Mouse (Mus musculus) midbrain, embryonic 14.5 days (tissue): ENCODE measurements around the gene Gm48551. TPM values are rescaled to one million over a fixed set of nuclear protein-coding genes. Genes with fewer than 3 reads are reported as not detected.

Source experiments
- ATAC-seq: fragments of 200-750 bp; cut with Nextera tagmentation; 2 replicates; pipeline ENCODE4 v1.8.0; 2017; ENCODE audit warnings: moderate number of reproducible peaks, moderate library complexity; ENCODE audit not compliant: low FRiP score, low TSS enrichment
- DNase-seq: peaks from one replicate; pipeline ENCODE4 v3.0.0-alpha.2; 2015
- H3K27ac ChIP-seq: fragments of 300-500 bp; sonication (generic); replicated peaks from 2 replicates; pipeline ENCODE4 v1.5.1; 2014; ENCODE audit warnings: mild to moderate bottlenecking, low read depth, low read length, moderate library complexity
- H3K27me3 ChIP-seq: fragments of 300-500 bp; sonication (generic); 2 replicates; pipeline ENCODE4 v1.6.1; 2014; ENCODE audit warnings: low read length, control low read depth, mixed read lengths; ENCODE audit not compliant: control insufficient read depth, insufficient read depth
- H3K36me3 ChIP-seq: fragments of 300-500 bp; sonication (generic); 2 replicates; pipeline ENCODE4 v1.6.1; 2014; ENCODE audit warnings: low read length, control low read depth; ENCODE audit not compliant: control insufficient read depth, insufficient read depth
- H3K4me1 ChIP-seq: fragments of 300-500 bp; sonication (generic); 2 replicates; pipeline ENCODE4 v1.6.1; 2014; ENCODE audit warnings: mild to moderate bottlenecking, antibody characterized with exemption, low read length, control low read depth; ENCODE audit not compliant: control insufficient read depth, insufficient read depth
- H3K4me2 ChIP-seq: fragments of 300-500 bp; sonication (generic); 2 replicates; pipeline ENCODE4 v1.6.1; 2014; ENCODE audit warnings: mild to moderate bottlenecking, low read length, moderate library complexity
- H3K4me3 ChIP-seq: fragments of 300-500 bp; sonication (generic); replicated peaks from 2 replicates; pipeline ENCODE4 v1.5.1; 2014; ENCODE audit warnings: low read depth, low read length
- H3K9ac ChIP-seq: fragments of 300-500 bp; sonication (generic); replicated peaks from 2 replicates; pipeline ENCODE4 v1.6.1; 2014; ENCODE audit warnings: mild to moderate bottlenecking, low read length, moderate library complexity
- H3K9me3 ChIP-seq: fragments of 300-500 bp; sonication (generic); 2 replicates; pipeline ENCODE4 v1.6.1; 2016; ENCODE audit warnings: low read length, control low read depth, mixed read lengths; ENCODE audit not compliant: control insufficient read depth
- WGBS: fragments of 180-500 bp; shearing (Covaris S2); extraction: QIAGEN DNeasy Blood & Tissue Kit; methylation state at CpG from one replicate; pipeline ENCODE4 v1.1.7; 2014; 5-methylcytosine and 5-hydroxymethylcytosine counted together
- polyA plus RNA-seq: library from polyadenylated mRNA; unstranded; fragments of >200 nt; fragmentation: Nextera tagmentation; extraction: Ambion mirVana; gene quantifications from 2 replicates; pipeline ENCODE4 v1.2.1, GENCODE M21; 2014

Gm48551 gene
- polyA plus RNA-seq, 1 experiment from 2014 or later, result 4.5 TPM

- WGBS, result 1% methylated on average over 18 of the region's 33 CpGs
- Histone ChIP-seq H3K4me3 (peak overlapping the region; percentile 28), H3K27ac (no peak overlapping the region), H3K9me3 (no peaks in the 10 kb centered on the region), H3K4me1 (peaks cover 17% of the 10 kb centered on the region), H3K36me3 (no peaks in the 10 kb centered on the region), H3K27me3 (peaks cover 23% of the 10 kb centered on the region; the same call in 1 of the 2 replicates), H3K4me2 (peak overlapping the region; percentile 60), H3K9ac (peak overlapping the region; percentile 54; the same call in 1 of the 2 replicates)
- ATAC-seq (no peak), DNase-seq (peak; percentile 51)
Measured at GRCm38 (mm10) chr10:81426081-81426671, 41.9 kb downstream of the Gm48551 start.

- no peak for ATAC-seq
- 1% methylated on average over 33 of the region's 38 CpGs for WGBS
- Histone ChIP-seq H3K9ac (peak overlapping the region; percentile 14; the same call in 1 of the 2 replicates), H3K4me1 (peaks cover 17% of the 10 kb centered on the region), H3K4me2 (peak overlapping the region; percentile 60), H3K9me3 (no peaks in the 10 kb centered on the region), H3K27me3 (peaks cover 23% of the 10 kb centered on the region; the same call in 1 of the 2 replicates), H3K36me3 (no peaks in the 10 kb centered on the region), H3K4me3 (peak overlapping the region; percentile 28), H3K27ac (no peak overlapping the region)
- DNase-seq, result peak; percentile 44
Measured at GRCm38 (mm10) chr10:81426897-81427296, 42.6 kb downstream of the Gm48551 start.

- Histone ChIP-seq H3K4me3 (no peak overlapping the region), H3K27ac (no peak overlapping the region), H3K4me2 (peak overlapping the region; percentile 60), H3K27me3 (peaks cover 23% of the 10 kb centered on the region; the same call in 1 of the 2 replicates), H3K9me3 (no peaks in the 10 kb centered on the region), H3K9ac (no peak overlapping the region), H3K4me1 (peaks cover 17% of the 10 kb centered on the region), H3K36me3 (no peaks in the 10 kb centered on the region)
- ATAC-seq, result no peak
- 41% methylated on average over 3 of the region's 3 CpGs for WGBS
- DNase-seq, result no peak
Measured at GRCm38 (mm10) chr10:81427327-81427726, 43.1 kb downstream of the Gm48551 start.

- no peaks in the 10 kb centered on the region for H3K9me3 ChIP-seq
- ATAC-seq (no peak), DNase-seq (peak; percentile 0)
- H3K27ac ChIP-seq, result no peak overlapping the region
- H3K4me1 ChIP-seq, result peaks cover 17% of the 10 kb centered on the region
- 75% methylated on average over 8 of the region's 8 CpGs for WGBS
- peaks cover 23% of the 10 kb centered on the region; the same call in 1 of the 2 replicates for H3K27me3 ChIP-seq
- H3K9ac ChIP-seq, result no peak overlapping the region
- no peak overlapping the region for H3K4me2 ChIP-seq
- H3K4me3 ChIP-seq, result no peak overlapping the region
- H3K36me3 ChIP-seq, result no peaks in the 10 kb centered on the region
Measured at GRCm38 (mm10) chr10:81427804-81428506, 43.7 kb downstream of the Gm48551 start.

- Histone ChIP-seq H3K9me3 (no peaks in the 10 kb centered on the region), H3K4me3 (no peak overlapping the region), H3K9ac (no peak overlapping the region), H3K4me1 (peaks cover 20% of the 10 kb centered on the region), H3K27me3 (peaks cover 23% of the 10 kb centered on the region; the same call in 1 of the 2 replicates), H3K36me3 (no peaks in the 10 kb centered on the region), H3K4me2 (no peak overlapping the region), H3K27ac (no peak overlapping the region)
- ATAC-seq (no peak), DNase-seq (no peak)
- WGBS, result 91% methylated on average over 7 of the region's 7 CpGs
Measured at GRCm38 (mm10) chr10:81428507-81428870, 44.2 kb downstream of the Gm48551 start.

GRCm38 (mm10) chr10:81429092-81429491 is 44.8 kb downstream of the Gm48551 start:
- DNase-seq (no peak), ATAC-seq (no peak)
- WGBS, result 22% methylated on average over 2 of the region's 2 CpGs
- Histone ChIP-seq H3K36me3 (no peaks in the 10 kb centered on the region), H3K4me1 (peaks cover 20% of the 10 kb centered on the region), H3K9me3 (no peaks in the 10 kb centered on the region), H3K4me3 (0 out of 2 replicates have a peak overlapping the region, but pooled peaks have one; percentile 82), H3K4me2 (peak overlapping the region; percentile 90; the same call in 1 of the 2 replicates), H3K27ac (no peak overlapping the region), H3K9ac (peak overlapping the region; percentile 89; the same call in 1 of the 2 replicates), H3K27me3 (peaks cover 23% of the 10 kb centered on the region; the same call in 1 of the 2 replicates)

GRCm38 (mm10) chr10:81429605-81430061 is 45.4 kb downstream of the Gm48551 start:
- Histone ChIP-seq H3K4me3 (peak overlapping the region; percentile 82), H3K9ac (peak overlapping the region; percentile 89), H3K27ac (peak overlapping the region; percentile 94), H3K36me3 (no peaks in the 10 kb centered on the region), H3K27me3 (peaks cover 23% of the 10 kb centered on the region; the same call in 1 of the 2 replicates), H3K9me3 (no peaks in the 10 kb centered on the region), H3K4me2 (peak overlapping the region; percentile 90), H3K4me1 (peaks cover 20% of the 10 kb centered on the region)
- WGBS, result 1% methylated on average over 20 of the region's 20 CpGs
- ATAC-seq, result 0 out of 2 replicates have a peak, but pooled peaks have one; percentile 1
- peak; percentile 77 for DNase-seq

- WGBS, result under 1% methylated on average over 69 of the region's 89 CpGs
- Histone ChIP-seq H3K9ac (peak overlapping the region; percentile 89), H3K4me3 (peak overlapping the region; percentile 82), H3K4me1 (peaks cover 15% of the 10 kb centered on the region), H3K9me3 (no peaks in the 10 kb centered on the region), H3K4me2 (peak overlapping the region; percentile 90), H3K36me3 (no peaks in the 10 kb centered on the region), H3K27me3 (peaks cover 21% of the 10 kb centered on the region; the same call in 1 of the 2 replicates), H3K27ac (peak overlapping the region; percentile 94)
- peak; percentile 93 for DNase-seq
- peak; percentile 31; the same call in 1 of the 2 replicates for ATAC-seq
Measured at GRCm38 (mm10) chr10:81430141-81430830, 46.0 kb downstream of the Gm48551 start.
